Mouse (Mus musculus) kidney, adult 2 months (tissue): ENCODE measurements around the gene Nmnat2.

Experiments
- CTCF ChIP-seq: fragments of 200-500 bp; conservative IDR thresholded peaks from 2 replicates; pipeline ENCODE4 v1.5.1; 2011; ENCODE audit warnings: low read depth, mild to moderate bottlenecking, control low read depth, low read length, moderate library complexity, mixed read lengths; ENCODE audit not compliant: insufficient read depth, insufficient read length
- POLR2A ChIP-seq: fragments of 200-500 bp; IDR thresholded peaks from one replicate; pipeline ENCODE4 v1.6.1; 2011; ENCODE audit warnings: low read depth, low read length, control low read depth

DNA sequence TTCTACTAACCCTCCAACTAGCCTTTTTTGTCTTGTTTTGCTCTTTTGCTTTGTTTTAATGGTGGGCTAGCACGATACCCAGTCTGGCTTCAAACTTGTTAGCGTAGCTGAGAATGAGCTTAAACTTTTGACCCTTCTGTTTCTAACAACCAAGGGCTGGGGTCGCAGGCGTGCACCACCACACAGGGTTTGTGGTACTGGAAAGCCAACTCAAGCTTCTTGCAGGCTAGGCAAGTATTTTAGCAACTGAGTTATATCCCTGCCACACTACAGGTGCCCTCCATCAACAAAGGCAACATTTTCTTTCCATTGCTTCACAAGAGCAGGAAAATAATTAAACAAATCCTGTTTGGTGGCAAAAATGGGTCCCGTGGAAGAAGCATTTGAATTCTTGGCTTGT is 18.6 kb downstream of the Nmnat2 start:
- no peak for TF ChIP-seq POLR2A
- no peak for TF ChIP-seq CTCF
